Mouse (Mus musculus) midbrain, embryonic 10.5 days (tissue): Measurements from ENCODE around the gene Ptprn. TPM values are rescaled to one million over a fixed set of nuclear protein-coding genes. Genes with fewer than 3 reads are reported as not detected.

Source experiments
- DNase-seq: peaks from one replicate; pipeline ENCODE4 v3.0.0-alpha.2; 2017; ENCODE audit warnings: low spot score
- H3K27ac ChIP-seq: fragments of 300-500 bp; sonication (generic); replicated peaks from 2 replicates; pipeline ENCODE4 v1.5.1; 2016; ENCODE audit warnings: mild to moderate bottlenecking
- H3K27me3 ChIP-seq: fragments of 300-500 bp; sonication (generic); 2 replicates; pipeline ENCODE4 v1.6.1; 2016; ENCODE audit warnings: low read depth, mild to moderate bottlenecking; ENCODE audit not compliant: poor library complexity, severe bottlenecking
- H3K36me3 ChIP-seq: fragments of 300-500 bp; sonication (generic); 2 replicates; pipeline ENCODE4 v1.6.1; 2016; ENCODE audit warnings: mild to moderate bottlenecking, moderate library complexity
- H3K4me1 ChIP-seq: fragments of 300-500 bp; sonication (generic); 2 replicates; pipeline ENCODE4 v1.6.1; 2016
- H3K4me3 ChIP-seq: fragments of 300-500 bp; sonication (generic); 2 replicates; pipeline ENCODE4 v1.5.1; 2016; ENCODE audit warnings: mild to moderate bottlenecking, moderate library complexity
- H3K9me3 ChIP-seq: fragments of 300-500 bp; sonication (generic); replicated peaks from 2 replicates; pipeline ENCODE4 v1.6.1; 2016; ENCODE audit warnings: mild to moderate bottlenecking
- WGBS: fragments of 180-500 bp; shearing (Covaris S2); methylation state at CpG from one replicate; pipeline ENCODE4 v1.1.7; 2016; 5-methylcytosine and 5-hydroxymethylcytosine counted together
- polyA plus RNA-seq: library from polyadenylated mRNA; unstranded; fragments of >200 nt; fragmentation: Nextera tagmentation; extraction: Ambion mirVana; gene quantifications from 2 replicates; pipeline ENCODE4 v1.2.1, GENCODE M21; 2016

The Ptprn gene
- polyA plus RNA-seq, 1 experiment from 2014 or later, result 3.6 TPM

- Histone ChIP-seq H3K27ac (no peak overlapping the region), H3K4me1 (0 out of 2 replicates have a peak, but pooled peaks cover 5% of the 10 kb centered on the region), H3K9me3 (no peaks in the 10 kb centered on the region), H3K4me3 (no peak overlapping the region), H3K27me3 (peaks cover 21% of the 10 kb centered on the region; the same call in 1 of the 2 replicates), H3K36me3 (no peaks in the 10 kb centered on the region)
- DNase-seq, result no peak
- 73% methylated on average over 7 of the region's 7 CpGs for WGBS
These were observed 33.8 kb downstream of the Ptprn start for GRCm38 (mm10) chr1:75230335-75230994.

GRCm38 (mm10) chr1:75229158-75229557 is 35.1 kb downstream of the Ptprn start:
- no peak overlapping the region for H3K27ac ChIP-seq
- no peaks in the 10 kb centered on the region for H3K9me3 ChIP-seq
- peaks cover 13% of the 10 kb centered on the region; the same call in 1 of the 2 replicates for H3K27me3 ChIP-seq
- H3K4me1 ChIP-seq, result no peaks in the 10 kb centered on the region
- DNase-seq, result no peak
- WGBS, result 78% methylated on average over 4 of the region's 4 CpGs
- no peak overlapping the region for H3K4me3 ChIP-seq
- H3K36me3 ChIP-seq, result no peaks in the 10 kb centered on the region

GRCm38 (mm10) chr1:75227653-75228052 is 36.6 kb downstream of the Ptprn start:
- H3K27ac ChIP-seq, result no peak overlapping the region
- H3K4me3 ChIP-seq, result no peak overlapping the region
- H3K9me3 ChIP-seq, result no peaks in the 10 kb centered on the region
- WGBS, result 80% methylated on average over 1 of the region's 1 CpGs
- H3K36me3 ChIP-seq, result no peaks in the 10 kb centered on the region
- DNase-seq, result no peak
- H3K4me1 ChIP-seq, result no peaks in the 10 kb centered on the region
- peaks cover 13% of the 10 kb centered on the region for H3K27me3 ChIP-seq

- no peaks in the 10 kb centered on the region for H3K4me1 ChIP-seq
- no peak overlapping the region for H3K4me3 ChIP-seq
- no peak for DNase-seq
- 75% methylated on average over 2 of the region's 2 CpGs for WGBS
- no peaks in the 10 kb centered on the region for H3K36me3 ChIP-seq
- H3K27ac ChIP-seq, result no peak overlapping the region
- H3K9me3 ChIP-seq, result no peaks in the 10 kb centered on the region
- H3K27me3 ChIP-seq, result peaks cover 24% of the 10 kb centered on the region
These were observed 38.2 kb downstream of the Ptprn start for GRCm38 (mm10) chr1:75226138-75226537.

GRCm38 (mm10) chr1:75225473-75225872 is 38.8 kb downstream of the Ptprn start:
- Histone ChIP-seq H3K27ac (no peak overlapping the region), H3K9me3 (no peaks in the 10 kb centered on the region), H3K36me3 (no peaks in the 10 kb centered on the region), H3K4me1 (no peaks in the 10 kb centered on the region), H3K27me3 (peaks cover 30% of the 10 kb centered on the region), H3K4me3 (no peak overlapping the region)
- WGBS, result 71% methylated on average over 3 of the region's 3 CpGs
- DNase-seq, result no peak

- Histone ChIP-seq H3K36me3 (no peaks in the 10 kb centered on the region), H3K4me3 (no peak overlapping the region), H3K27me3 (peaks cover 45% of the 10 kb centered on the region), H3K4me1 (peaks cover 15% of the 10 kb centered on the region), H3K9me3 (no peaks in the 10 kb centered on the region), H3K27ac (no peak overlapping the region)
- 75% methylated on average over 6 of the region's 6 CpGs for WGBS
- DNase-seq, result no peak
These were observed 40.8 kb downstream of the Ptprn start for GRCm38 (mm10) chr1:75223532-75223931.

DNA sequence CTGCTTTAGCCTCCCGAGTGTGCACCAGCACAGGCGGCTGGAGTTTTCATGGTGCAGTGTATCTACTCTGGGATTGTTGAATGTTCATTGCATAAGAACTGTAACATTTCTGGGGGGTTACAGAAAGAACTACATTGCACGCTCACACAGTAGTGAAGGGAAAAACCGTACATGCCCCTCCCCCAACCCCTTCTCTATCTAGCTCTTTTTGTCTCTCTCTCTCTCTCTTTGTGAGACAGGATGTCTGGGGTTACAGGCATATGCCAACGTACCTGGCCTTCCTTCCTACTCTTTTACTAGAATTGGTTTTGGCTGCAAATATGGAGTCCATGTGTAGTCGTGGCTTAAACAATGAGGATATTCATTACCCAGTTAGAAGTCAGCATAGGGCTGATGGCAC is 41.4 kb downstream of the Ptprn start:
- no peaks in the 10 kb centered on the region for H3K36me3 ChIP-seq
- H3K27me3 ChIP-seq, result peaks cover 52% of the 10 kb centered on the region
- WGBS, result 85% methylated on average over 6 of the region's 6 CpGs
- H3K9me3 ChIP-seq, result no peaks in the 10 kb centered on the region
- H3K4me1 ChIP-seq, result peaks cover 21% of the 10 kb centered on the region
- H3K27ac ChIP-seq, result no peak overlapping the region
- H3K4me3 ChIP-seq, result no peak overlapping the region
- DNase-seq, result no peak

- Histone ChIP-seq H3K4me3 (no peak overlapping the region), H3K27me3 (peaks cover 65% of the 10 kb centered on the region), H3K27ac (no peak overlapping the region), H3K9me3 (no peaks in the 10 kb centered on the region), H3K36me3 (no peaks in the 10 kb centered on the region), H3K4me1 (peaks cover 22% of the 10 kb centered on the region)
- DNase-seq, result no peak
- 77% methylated on average over 3 of the region's 3 CpGs for WGBS
These were observed 42.8 kb downstream of the Ptprn start for GRCm38 (mm10) chr1:75221538-75221937.

- Histone ChIP-seq H3K36me3 (peaks cover 15% of the 10 kb centered on the region), H3K9me3 (no peaks in the 10 kb centered on the region), H3K27ac (0 out of 2 replicates have a peak within 1 kb of the TSS, but pooled peaks have one; percentile 17), H3K4me3 (peak within 1 kb of the TSS; percentile 66), H3K4me1 (peaks cover 22% of the 10 kb centered on the region), H3K27me3 (peaks cover 79% of the 10 kb centered on the region)
- 2% methylated on average over 34 of the region's 34 CpGs for WGBS
- DNase-seq, result peak; percentile 56
These were observed 44.8 kb downstream of the Ptprn start, which contains the start of gene Tuba4a for GRCm38 (mm10) chr1:75219531-75219930. Gene Tuba4a (minus strand): TSS chr1:75219865.

GRCm38 (mm10) chr1:75219078-75219477 is 45.2 kb downstream of the Ptprn start:
- peak overlapping the region; percentile 66 for H3K4me3 ChIP-seq
- H3K4me1 ChIP-seq, result peaks cover 22% of the 10 kb centered on the region
- 0 out of 2 replicates have a peak overlapping the region, but pooled peaks have one; percentile 9 for H3K27ac ChIP-seq
- H3K9me3 ChIP-seq, result no peaks in the 10 kb centered on the region
- 0% methylated on average over 24 of the region's 24 CpGs for WGBS
- H3K27me3 ChIP-seq, result peaks cover 79% of the 10 kb centered on the region
- peaks cover 20% of the 10 kb centered on the region for H3K36me3 ChIP-seq
- peak; percentile 64 for DNase-seq

DNA sequence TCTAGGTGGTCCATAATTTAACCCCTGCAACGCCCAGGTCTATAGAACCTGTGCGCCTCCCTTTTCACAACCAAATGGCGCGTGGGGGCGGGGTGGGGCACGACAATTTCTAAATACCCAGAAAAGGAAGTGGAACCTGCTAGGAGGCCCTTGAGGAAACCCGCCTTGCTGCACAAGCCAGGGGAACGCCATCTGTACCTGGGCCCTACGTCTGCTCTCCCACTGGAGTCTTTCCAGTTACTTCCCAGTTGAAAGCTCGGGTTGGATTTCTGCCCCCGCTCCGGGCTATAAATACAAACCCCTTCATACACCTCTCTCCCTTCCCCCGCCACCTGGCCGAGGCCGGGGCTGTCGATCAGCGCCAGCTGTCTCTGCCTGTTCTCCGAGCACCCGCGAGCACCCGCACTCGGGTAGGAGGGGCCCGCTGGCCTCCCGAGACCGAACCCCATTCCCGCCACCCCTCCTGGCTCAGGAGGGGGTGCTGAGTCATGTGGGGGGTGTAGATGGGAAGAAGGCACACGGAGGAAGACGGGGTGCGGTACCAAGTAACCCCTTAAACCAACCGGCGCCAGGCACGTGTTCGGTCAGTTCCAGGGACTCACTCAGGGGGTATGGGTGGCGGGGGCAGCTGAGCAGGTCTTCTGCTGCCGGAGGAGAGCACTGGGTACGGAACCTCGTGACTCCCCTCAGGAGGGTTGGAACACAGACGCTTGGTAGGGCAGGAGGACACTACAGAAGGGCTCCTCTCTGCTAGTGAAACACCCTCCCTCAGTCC is 45.9 kb downstream of the Ptprn start:
- Histone ChIP-seq H3K9me3 (no peaks in the 10 kb centered on the region), H3K36me3 (peaks cover 27% of the 10 kb centered on the region), H3K27ac (0 out of 2 replicates have a peak overlapping the region, but pooled peaks have one; percentile 17), H3K4me3 (peak overlapping the region; percentile 66), H3K27me3 (peaks cover 79% of the 10 kb centered on the region), H3K4me1 (peaks cover 22% of the 10 kb centered on the region)
- peak; percentile 32 for DNase-seq
- 1% methylated on average over 38 of the region's 38 CpGs for WGBS

DNA sequence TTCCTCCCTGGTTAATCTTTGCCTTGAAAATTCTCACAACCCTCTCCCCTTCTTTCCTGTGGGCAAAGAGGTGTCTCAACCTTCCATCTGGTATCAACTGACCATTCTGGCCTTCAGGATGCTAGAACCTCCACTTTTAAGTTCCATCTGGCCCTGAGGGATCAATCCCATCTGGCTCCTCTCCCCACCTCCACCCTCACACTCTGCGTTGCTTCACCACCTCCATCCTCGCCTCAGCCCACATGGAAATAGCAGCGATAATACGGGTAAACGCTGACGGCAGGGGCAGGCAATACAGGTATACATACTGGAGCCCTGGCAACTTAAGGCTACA is 46.4 kb downstream of the Ptprn start:
- H3K27ac ChIP-seq, result no peak overlapping the region
- no peak for DNase-seq
- peaks cover 76% of the 10 kb centered on the region for H3K27me3 ChIP-seq
- no peaks in the 10 kb centered on the region for H3K9me3 ChIP-seq
- WGBS, result 7% methylated on average over 6 of the region's 6 CpGs
- H3K4me1 ChIP-seq, result peaks cover 25% of the 10 kb centered on the region
- H3K4me3 ChIP-seq, result peak overlapping the region; percentile 66
- H3K36me3 ChIP-seq, result peaks cover 32% of the 10 kb centered on the region
